Mouse (Mus musculus) monocyte, adult 5-6 weeks (primary cell): ENCODE results near the gene Bcl11a. TPM values are rescaled to one million over a fixed set of nuclear protein-coding genes. Genes with fewer than 3 reads are reported as not detected.
A peak's percentile ranks its signal among the peaks of the same experiment; 100 is the strongest.

Experiments used
- ATAC-seq: fragments of 153-309, 156-312 bp; replicated peaks from 2 replicates; pipeline ENCODE4 v1.8.0; 2017; ENCODE audit warnings: mild to moderate bottlenecking; ENCODE audit not compliant: low TSS enrichment, insufficient number of reproducible peaks, severe bottlenecking, poor library complexity, low FRiP score
- total RNA-seq: library from RNA; stranded (forward); fragments of 200-1000, 200-491, 200-594 nt; gene quantifications from 3 replicates; pipeline ENCODE4 v1.2.3, GENCODE M21; 2017

The Bcl11a gene
- 12.1 to 16.9 TPM (median 13.9 TPM) in 3 replicates for total RNA-seq

- peak; percentile 48 for ATAC-seq
Observed at GRCm38 (mm10) chr11:24077795-24078705, at the start of gene Bcl11a. Bcl11a (plus strand) TSS chr11:24078056.

- ATAC-seq: no peak
Observed at GRCm38 (mm10) chr11:24044025-24044424, 33.8 kb upstream of the Bcl11a start.

GRCm38 (mm10) chr11:24049226-24050031, 28.4 kb upstream of the Bcl11a start:
- peak; percentile 82 for ATAC-seq

GRCm38 (mm10) chr11:24050032-24050757, 27.7 kb upstream of the Bcl11a start:
- no peak for ATAC-seq

- no peak for ATAC-seq
Observed at GRCm38 (mm10) chr11:24052882-24053281, 25.0 kb upstream of the Bcl11a start.

GRCm38 (mm10) chr11:24059137-24059536, 18.7 kb upstream of the Bcl11a start:
- ATAC-seq: no peak

- ATAC-seq: no peak
Observed at GRCm38 (mm10) chr11:24060428-24060827, 17.4 kb upstream of the Bcl11a start.

- ATAC-seq: 0 out of 2 replicates have a peak, but pooled peaks have one; percentile 50
Observed at GRCm38 (mm10) chr11:24061819-24062218, 16.0 kb upstream of the Bcl11a start.

- no peak for ATAC-seq
Observed at GRCm38 (mm10) chr11:24062495-24063096, 15.3 kb upstream of the Bcl11a start.

GRCm38 (mm10) chr11:24064221-24064620, 13.6 kb upstream of the Bcl11a start:
- ATAC-seq: no peak

GRCm38 (mm10) chr11:24065313-24065712, 12.5 kb upstream of the Bcl11a start:
- ATAC-seq: no peak

- no peak for ATAC-seq
Observed at GRCm38 (mm10) chr11:24074021-24074591, 3.8 kb upstream of the Bcl11a start.

GRCm38 (mm10) chr11:24074634-24075104, 3.2 kb upstream of the Bcl11a start, which contains the start of gene A830031A19Rik:
A830031A19Rik (minus strand) TSS chr11:24075054.
- no peak for ATAC-seq

- ATAC-seq: no peak
Observed at GRCm38 (mm10) chr11:24075486-24076126, 2.2 kb upstream of the Bcl11a start.

- 0 out of 2 replicates have a peak, but pooled peaks have one; percentile 10 for ATAC-seq
Observed at GRCm38 (mm10) chr11:24076127-24076650, 1.7 kb upstream of the Bcl11a start.

- 0 out of 2 replicates have a peak, but pooled peaks have one; percentile 8 for ATAC-seq
Observed at GRCm38 (mm10) chr11:24076821-24077730, 780 bp upstream of the Bcl11a start.
